23 mouse cellular contexts compared by ENCODE assay signal in genomic region chr13:64156966-64157365, GRCm38 (mm10). TPM values are rescaled to one million over a fixed set of nuclear protein-coding genes. Genes with fewer than 3 reads are reported as not detected.
DNase-seq lines count a peak whose midpoint lies in the region; ATAC-seq lines count a peak whose summit lies in the region.
"Had no signal": no experiment of that assay in that cellular context is flagged by ENCODE, and none has a peak within 500 bp of the region (broad histone marks: within the 10 kb centered on the region; RNA-seq: fewer than 3 reads in every experiment).

No protein-coding gene starts in this region.

- no peaks in the 10 kb centered on the region for H3K36me3 ChIP-seq in midbrain, embryonic 14.5 days (ENCODE audit: control insufficient read depth, insufficient read depth, low read length)
- H3K36me3 ChIP-seq in midbrain, embryonic 10.5 days, result no peaks in the 10 kb centered on the region
- no peaks in the 10 kb centered on the region for H3K36me3 ChIP-seq in midbrain, embryonic 11.5 days (ENCODE audit: control insufficient read depth, insufficient read depth, low read length)
- H3K36me3 ChIP-seq: embryonic facial prominence, embryonic 12.5 days; embryonic facial prominence, embryonic 15.5 days; forebrain, embryonic 10.5 days; forebrain, embryonic 12.5 days had no signal

- no peak overlapping the region for H3K4me2 ChIP-seq in midbrain, embryonic 14.5 days (ENCODE audit: low read length)
- H3K4me2 ChIP-seq in midbrain, embryonic 11.5 days, result no peak overlapping the region
- H3K4me2 ChIP-seq: embryonic facial prominence, embryonic 12.5 days; embryonic facial prominence, embryonic 15.5 days; forebrain, embryonic 12.5 days had no signal

- no peak overlapping the region for H3K4me3 ChIP-seq in midbrain, embryonic 14.5 days (replicated peaks; ENCODE audit: low read depth, low read length)
- no peak overlapping the region for H3K4me3 ChIP-seq in midbrain, embryonic 10.5 days
- no peak overlapping the region for H3K4me3 ChIP-seq in midbrain, embryonic 11.5 days (ENCODE audit: low read depth, low read length)
- H3K4me3 ChIP-seq: embryonic facial prominence, embryonic 12.5 days; embryonic facial prominence, embryonic 15.5 days; erythroblast, embryonic 14.5 days; forebrain, embryonic 10.5 days; forebrain, embryonic 12.5 days had no signal

- H3K4me1 ChIP-seq in midbrain, embryonic 14.5 days (ENCODE audit: control insufficient read depth, insufficient read depth, low read length), result no peaks in the 10 kb centered on the region
- H3K4me1 ChIP-seq in midbrain, embryonic 10.5 days, result peaks cover 35% of the 10 kb centered on the region
- peaks cover 3% of the 10 kb centered on the region for H3K4me1 ChIP-seq in midbrain, embryonic 11.5 days (ENCODE audit: control insufficient read depth, insufficient read depth, low read length)
- H3K4me1 ChIP-seq: embryonic facial prominence, embryonic 12.5 days had no signal

- peak; percentile 14 for DNase-seq in embryo, embryonic 10 days (ENCODE audit: low spot score)
- DNase-seq in embryo, embryonic 9.5 days (ENCODE audit: extremely low spot score), result no peak
- DNase-seq in midbrain, embryonic 14.5 days, result peak; percentile 21
- DNase-seq in midbrain, embryonic 10.5 days (ENCODE audit: low spot score), result no peak
- DNase-seq in NIH3T3 (ENCODE audit: low read depth), result peak; percentile 34
- no peak for DNase-seq in right cerebral cortex, adult 18-20 months
- no peak for DNase-seq in midbrain, embryonic 11.5 days (ENCODE audit: low spot score, missing footprints)
- DNase-seq: adrenal gland, adult 8-10 months; adrenal gland, postnatal 14 days; cerebellum, adult 11 months; cerebellum, adult 18-20 months; cerebellum, adult 8-10 months; cerebellum, adult 9-11 months; cerebellum, postnatal 14 days; cerebellum, postnatal 36 days had no signal

- no peak overlapping the region for H3K9ac ChIP-seq in midbrain, embryonic 14.5 days (replicated peaks; ENCODE audit: low read length)
- no peak overlapping the region for H3K9ac ChIP-seq in midbrain, embryonic 11.5 days (ENCODE audit: low read length)
- H3K9ac ChIP-seq: embryonic facial prominence, embryonic 12.5 days; embryonic facial prominence, embryonic 15.5 days; forebrain, embryonic 12.5 days had no signal

- H3K9me3 ChIP-seq in midbrain, embryonic 14.5 days (ENCODE audit: control insufficient read depth, low read length), result no peaks in the 10 kb centered on the region
- H3K9me3 ChIP-seq in midbrain, embryonic 10.5 days (replicated peaks), result no peaks in the 10 kb centered on the region
- H3K9me3 ChIP-seq in midbrain, embryonic 11.5 days (ENCODE audit: control insufficient read depth, low read length), result no peaks in the 10 kb centered on the region
- H3K9me3 ChIP-seq: embryonic facial prominence, embryonic 12.5 days; embryonic facial prominence, embryonic 15.5 days; forebrain, embryonic 10.5 days; forebrain, embryonic 12.5 days had no signal

- no peak for ATAC-seq in midbrain, embryonic 14.5 days (ENCODE audit: low FRiP score, low TSS enrichment)
- ATAC-seq in midbrain, embryonic 11.5 days (ENCODE audit: low FRiP score), result no peak
- ATAC-seq: activated CD4-positive, CD25-positive, alpha-beta regulatory T cell, adult 4 months; forebrain, embryonic 14.5 days; forebrain, embryonic 16.5 days had no signal

- H3K27me3 ChIP-seq in midbrain, embryonic 14.5 days (ENCODE audit: control insufficient read depth, insufficient read depth, low read length), result 0 out of 2 replicates have a peak, but pooled peaks cover 5% of the 10 kb centered on the region
- H3K27me3 ChIP-seq in midbrain, embryonic 10.5 days (ENCODE audit: low read depth, poor library complexity, severe bottlenecking), result peaks cover 11% of the 10 kb centered on the region
- no peaks in the 10 kb centered on the region for H3K27me3 ChIP-seq in midbrain, embryonic 11.5 days (ENCODE audit: control insufficient read depth, insufficient read depth, low read length)
- H3K27me3 ChIP-seq: embryonic facial prominence, embryonic 12.5 days; embryonic facial prominence, embryonic 15.5 days had no signal

- H3K27ac ChIP-seq in midbrain, embryonic 14.5 days (replicated peaks; ENCODE audit: low read depth, low read length), result no peak overlapping the region
- H3K27ac ChIP-seq in midbrain, embryonic 10.5 days (replicated peaks), result no peak overlapping the region
- no peak overlapping the region for H3K27ac ChIP-seq in midbrain, embryonic 11.5 days (ENCODE audit: low read depth, low read length)
- H3K27ac ChIP-seq: embryonic facial prominence, embryonic 12.5 days; embryonic facial prominence, embryonic 15.5 days; forebrain, embryonic 10.5 days; forebrain, embryonic 12.5 days had no signal

RNA-seq across cellular contexts. Expression of gene Zfp367, which starts 4.0 kb away (rescaled TPM):
- polyA plus RNA-seq in midbrain, embryonic 14.5 days (2014; fragmentation: Nextera tagmentation; extraction: Ambion mirVana), result 4.2 and 7.2 TPM in 2 replicates
- polyA plus RNA-seq in midbrain, embryonic 10.5 days (2016; fragmentation: Nextera tagmentation; extraction: Ambion mirVana), result 18.9 and 21.0 TPM in 2 replicates
- 25.6 and 25.7 TPM in 2 replicates for polyA plus RNA-seq in midbrain, embryonic 11.5 days (2014; fragmentation: Nextera tagmentation; extraction: Ambion mirVana)

RNA-seq across cellular contexts. Expression of gene Habp4, which starts 4.7 kb away (rescaled TPM):
- polyA plus RNA-seq in midbrain, embryonic 14.5 days (2014; fragmentation: Nextera tagmentation; extraction: Ambion mirVana), result 34.7 and 36.5 TPM in 2 replicates
- polyA plus RNA-seq in midbrain, embryonic 10.5 days (2016; fragmentation: Nextera tagmentation; extraction: Ambion mirVana), result 19.0 and 21.7 TPM in 2 replicates
- polyA plus RNA-seq in midbrain, embryonic 11.5 days (2014; fragmentation: Nextera tagmentation; extraction: Ambion mirVana), result 23.1 and 23.4 TPM in 2 replicates

RNA-seq across cellular contexts. Expression of gene Slc35d2, which starts 27.8 kb away (rescaled TPM):
- 1.4 and 1.8 TPM in 2 replicates for polyA plus RNA-seq in midbrain, embryonic 14.5 days (2014; fragmentation: Nextera tagmentation; extraction: Ambion mirVana)
- polyA plus RNA-seq in midbrain, embryonic 10.5 days (2016; fragmentation: Nextera tagmentation; extraction: Ambion mirVana), result 3.4 and 3.7 TPM in 2 replicates
- polyA plus RNA-seq in midbrain, embryonic 11.5 days (2014; fragmentation: Nextera tagmentation; extraction: Ambion mirVana), result 2.9 and 5.0 TPM in 2 replicates

Comparison
In these comparisons a context has a peak if more than half of its experiments do, and no peak if none do; other contexts are left out.
1. DNase-seq: peak in embryo, embryonic 10 days (single experiment), midbrain, embryonic 14.5 days (single experiment) and NIH3T3 (single experiment); none in embryo, embryonic 9.5 days (single experiment), midbrain, embryonic 10.5 days (single experiment), right cerebral cortex, adult 18-20 months (single experiment) and midbrain, embryonic 11.5 days (single experiment).